Mouse (Mus musculus) bone marrow macrophage, adult 2 months (primary cell): ENCODE data around the gene Scamp1.

Experiments used
- CTCF ChIP-seq: IDR thresholded peaks from 2 replicates; pipeline ENCODE4 v1.5.1; 2012; ENCODE audit warnings: low read depth, mild to moderate bottlenecking, low read length, moderate library complexity
- POLR2A ChIP-seq: IDR thresholded peaks from 2 replicates; pipeline ENCODE4 v1.6.1; 2012; ENCODE audit warnings: mild to moderate bottlenecking, low read depth, low read length, borderline replicate concordance

GRCm38 (mm10) chr13:94211236-94212119 lies 74.2 kb downstream of the Scamp1 start:
- TF ChIP-seq POLR2A, result no peak
- no peak for TF ChIP-seq CTCF
